Mouse (Mus musculus) 3T3-L1 (cell line): ENCODE data around the gene Scgb2b11.
"Not testable (repeated sequence)": the region's sequence is repeated elsewhere in the genome, so short reads cannot be mapped to it uniquely, and the experiment has no call there.

ENCODE experiments used
- DNase-seq: peaks from one replicate; pipeline ENCODE4 v3.0.0-alpha.2; 2015; ENCODE audit warnings: low read depth, low spot score

The Scgb2b11 gene

GRCm38 (mm10) chr7:32211045-32211444 is at the start of gene Scgb2b11:
TSS of gene Scgb2b11 (minus strand) at chr7:32211145.
- DNase-seq, result not testable (repeated sequence)

- not testable (repeated sequence) for DNase-seq
Measured at GRCm38 (mm10) chr7:32222540-32222939, 11.6 kb upstream of the Scgb2b11 start, which contains the start of gene Scgb1b11. TSS of gene Scgb1b11 (plus strand) at chr7:32222840.
